Mouse (Mus musculus) testis, postnatal 10 days (tissue): ENCODE results near the gene Col4a3.
A peak's percentile ranks its signal among the peaks of the same experiment; 100 is the strongest.

ENCODE experiments used
- DNase-seq: peaks from one replicate; pipeline ENCODE4 v3.0.0; 2021; ENCODE audit warnings: low spot score

Col4a3 gene

DNA sequence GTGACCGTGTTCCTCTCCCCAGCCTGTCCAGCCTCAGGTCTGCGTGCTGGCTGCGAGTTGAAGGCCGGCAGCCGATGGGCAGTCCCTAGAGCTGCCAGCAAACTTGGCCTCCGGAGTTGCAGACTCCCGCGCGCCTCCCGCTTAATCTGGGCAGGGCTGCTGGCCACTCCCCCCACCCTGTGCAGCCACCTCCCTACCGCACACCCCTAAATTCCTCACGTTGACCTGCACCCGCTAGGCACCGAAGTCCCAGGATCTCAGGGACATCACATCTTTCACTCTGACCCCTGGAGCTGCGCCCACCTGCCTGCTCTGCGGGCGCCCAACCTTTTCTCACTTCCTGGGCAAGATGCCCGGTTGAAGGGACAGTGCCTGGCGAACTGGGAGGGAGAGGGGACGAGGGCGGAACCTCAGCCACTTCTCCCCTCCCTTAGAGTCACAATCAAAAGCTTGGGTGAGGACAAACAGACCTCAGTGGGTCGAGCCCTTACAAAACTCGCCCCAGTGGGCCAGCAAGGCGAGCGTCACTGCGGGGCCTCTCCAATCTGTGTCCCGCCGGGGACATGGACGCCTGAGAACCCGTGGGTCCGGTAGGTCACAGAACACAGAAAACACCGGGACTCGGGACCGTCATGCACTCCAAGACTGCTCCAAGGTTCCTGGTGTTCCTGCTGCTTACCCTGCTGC lies at the start of gene Col4a3, which contains the start of gene Col4a4:
Col4a3 (plus strand) TSS at position 209 of the 687 bp plus-strand sequence.
Col4a4 (minus strand) TSS at position 137 of the 687 bp plus-strand sequence.
- DNase-seq = peak; percentile 79

DNA sequence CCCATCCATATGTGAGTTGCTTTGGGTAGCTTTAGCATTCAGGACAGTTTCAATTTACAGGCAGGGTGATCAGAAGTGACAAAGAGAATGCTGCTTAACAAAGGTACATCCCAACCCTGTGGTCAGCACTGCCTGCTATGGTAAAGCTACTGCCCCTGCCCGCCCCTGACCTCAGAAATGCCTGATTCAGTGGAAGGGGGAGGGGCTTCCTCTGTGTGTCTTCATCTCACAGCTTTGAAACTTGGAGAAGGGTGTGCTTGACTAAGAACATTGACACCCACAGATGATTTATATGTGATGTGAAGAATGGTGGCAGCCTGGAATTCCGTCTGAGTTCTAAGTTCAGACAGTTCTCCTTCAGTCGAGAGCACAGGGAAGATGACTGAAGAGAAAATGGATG lies 48.9 kb upstream of the Col4a3 start:
- no peak for DNase-seq

DNA sequence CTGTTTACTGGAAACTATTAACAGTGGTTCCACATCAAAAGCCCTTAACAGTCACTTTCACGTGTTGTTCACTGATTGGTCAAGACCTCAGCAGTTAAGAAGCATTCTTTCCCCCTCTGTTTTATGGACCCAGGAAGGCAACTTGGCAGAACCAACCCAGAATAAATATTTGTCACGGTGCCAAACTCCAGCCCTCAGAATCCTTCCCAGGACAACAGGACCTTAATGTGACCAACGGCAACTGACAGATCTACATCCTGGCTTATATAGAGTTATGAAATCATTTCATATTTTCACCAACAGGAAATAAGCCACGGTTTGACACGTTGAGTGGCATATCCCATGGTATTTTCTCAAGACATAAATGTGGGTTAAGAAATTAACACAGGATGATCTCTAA lies 46.7 kb upstream of the Col4a3 start:
- DNase-seq = no peak

DNA sequence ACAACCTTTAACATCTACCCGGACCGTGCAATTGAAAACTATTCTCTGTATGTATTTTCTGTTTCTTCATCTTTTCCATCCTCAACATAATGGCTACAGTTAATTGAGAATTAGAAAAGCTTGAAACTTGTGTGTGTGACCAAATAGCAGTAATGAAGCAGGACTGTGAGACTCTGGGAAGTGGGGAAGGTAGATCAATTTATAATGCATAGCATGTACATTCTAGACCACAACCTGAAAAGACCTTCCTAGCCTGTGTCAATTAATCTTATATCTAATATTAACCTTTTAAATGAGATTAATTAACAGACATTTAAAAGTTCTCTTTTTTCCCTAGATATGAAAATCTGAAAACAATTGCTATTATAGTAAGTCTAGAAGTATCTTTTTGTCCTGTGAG lies 42.8 kb upstream of the Col4a3 start:
- DNase-seq = no peak

DNA sequence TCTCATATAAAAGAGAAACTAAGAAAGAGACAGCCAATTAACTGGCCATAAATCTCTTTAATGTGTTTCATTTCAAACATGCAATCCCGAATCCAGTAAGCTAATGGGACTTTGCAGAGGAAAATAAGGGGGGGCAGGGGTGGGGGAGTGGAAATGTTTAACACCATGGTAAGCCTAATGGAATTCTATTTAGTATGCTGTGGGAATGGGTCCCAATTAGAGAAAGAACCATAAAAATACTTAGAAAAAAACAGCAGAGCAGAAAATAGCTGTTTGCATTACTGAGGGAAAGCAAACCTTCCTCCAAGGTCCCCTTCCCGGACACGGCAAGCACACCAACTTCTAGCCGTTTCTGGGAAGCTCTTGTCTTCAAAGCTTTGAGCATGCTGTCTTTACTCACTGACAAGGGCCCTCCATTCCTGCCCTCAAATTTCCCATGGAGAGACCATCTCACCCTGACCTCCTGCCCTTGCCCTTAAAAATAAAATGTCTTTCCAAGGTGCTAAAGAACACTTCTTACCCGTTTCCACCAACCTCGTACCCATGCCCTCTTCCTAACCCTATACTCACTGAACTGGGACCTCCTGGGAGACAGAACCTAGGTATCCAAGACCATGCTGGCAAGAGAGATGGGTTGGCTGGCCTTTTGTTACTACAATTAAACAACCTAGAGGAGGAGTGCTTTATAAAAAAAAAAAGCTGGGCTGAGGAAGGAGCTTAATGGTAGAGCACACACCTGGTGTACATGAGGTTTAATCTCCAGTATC lies 42.1 kb upstream of the Col4a3 start:
- no peak for DNase-seq

DNA sequence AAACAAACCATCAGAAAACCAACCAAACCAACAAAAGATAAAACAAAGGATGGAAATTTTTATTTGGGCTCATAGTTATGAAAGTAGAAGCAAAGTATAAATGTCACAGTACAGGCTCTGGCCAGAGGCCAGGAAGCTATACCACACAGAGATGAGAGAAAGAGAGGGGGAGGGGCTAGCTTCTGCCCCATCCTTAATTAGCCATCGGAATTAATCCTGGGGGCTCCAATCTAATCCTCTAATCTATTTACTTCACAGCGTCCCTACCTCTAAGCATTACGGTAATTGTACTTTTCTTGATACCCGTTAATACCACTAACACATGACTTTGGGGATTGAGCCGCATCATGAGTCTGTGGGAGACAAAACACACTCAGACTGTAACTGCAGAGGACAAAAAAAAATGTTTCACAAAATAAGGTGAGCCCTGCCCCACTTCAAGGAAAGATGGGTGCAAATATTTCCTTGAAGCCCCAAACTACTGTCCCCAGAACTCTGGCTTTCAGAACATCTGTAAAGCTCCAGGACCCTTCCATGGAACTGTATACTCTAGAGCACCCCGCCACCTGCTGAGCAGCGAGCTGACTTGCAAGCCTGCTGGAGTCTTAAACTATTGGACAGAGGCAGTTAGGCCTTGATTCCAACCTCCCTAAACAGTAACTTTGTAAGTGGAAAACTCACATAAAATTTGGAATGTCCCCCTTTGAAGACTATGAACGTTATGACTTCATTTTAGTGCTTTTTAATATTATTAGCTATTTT lies 41.3 kb upstream of the Col4a3 start:
- DNase-seq = no peak

DNA sequence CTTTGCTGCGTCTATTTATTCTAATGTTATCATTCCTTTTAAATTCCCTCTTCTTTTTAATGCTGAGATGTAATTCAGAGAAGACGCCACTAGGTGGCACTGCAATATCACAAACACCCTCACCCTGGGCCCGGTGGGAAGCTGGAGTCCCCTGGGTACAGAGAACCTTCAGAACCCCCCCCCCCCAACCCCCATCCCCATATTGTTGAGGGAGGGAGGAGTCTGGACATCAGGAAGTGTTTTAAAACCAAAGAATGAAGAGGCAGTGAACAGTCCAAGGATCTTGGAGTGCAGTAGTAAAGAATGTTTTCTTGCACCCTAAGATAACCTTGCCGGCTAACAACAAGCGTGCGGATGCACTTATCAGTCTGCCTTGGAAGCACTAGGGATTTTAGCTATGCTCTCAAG lies 32.3 kb upstream of the Col4a3 start:
- DNase-seq = peak; percentile 64

DNA sequence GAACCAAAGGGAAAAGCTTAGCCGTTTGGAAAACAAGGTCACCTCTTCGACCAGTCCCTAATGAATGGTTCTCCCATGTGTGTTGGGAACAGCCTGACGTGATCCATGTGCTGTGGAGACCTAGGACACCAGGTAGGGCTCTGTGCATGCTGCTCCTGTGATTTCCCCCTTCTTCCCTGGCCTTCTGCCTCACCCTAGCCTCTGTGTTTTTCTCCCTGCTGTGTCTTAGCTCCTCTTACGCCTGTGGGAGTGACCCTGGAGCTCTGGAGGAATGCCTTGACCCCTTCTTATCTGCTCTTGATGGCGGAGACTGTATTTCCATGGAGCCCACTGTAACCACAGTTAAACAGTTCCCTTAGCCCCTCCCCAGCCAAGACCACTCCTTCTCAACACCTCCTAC lies 31.8 kb upstream of the Col4a3 start:
- no peak for DNase-seq

DNA sequence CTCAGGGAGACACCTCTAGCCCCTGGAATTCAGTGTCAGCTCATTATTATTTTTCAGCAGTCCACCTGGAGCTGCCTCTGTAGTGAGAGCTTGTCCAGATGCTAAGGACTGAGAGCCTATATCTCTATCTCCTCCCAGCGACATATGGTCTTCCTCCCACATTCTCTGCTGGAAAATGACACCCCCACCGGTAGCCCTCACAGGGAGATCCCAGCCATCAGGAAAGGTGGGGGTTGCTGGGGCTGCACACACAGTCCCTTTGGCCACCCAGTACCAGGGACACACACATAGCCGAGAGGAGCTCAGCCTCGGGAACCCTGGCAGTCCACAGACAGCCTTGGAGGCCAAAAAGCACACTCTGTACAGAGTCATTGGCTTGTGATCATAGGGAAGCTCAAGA lies 26.5 kb upstream of the Col4a3 start:
- no peak for DNase-seq

DNA sequence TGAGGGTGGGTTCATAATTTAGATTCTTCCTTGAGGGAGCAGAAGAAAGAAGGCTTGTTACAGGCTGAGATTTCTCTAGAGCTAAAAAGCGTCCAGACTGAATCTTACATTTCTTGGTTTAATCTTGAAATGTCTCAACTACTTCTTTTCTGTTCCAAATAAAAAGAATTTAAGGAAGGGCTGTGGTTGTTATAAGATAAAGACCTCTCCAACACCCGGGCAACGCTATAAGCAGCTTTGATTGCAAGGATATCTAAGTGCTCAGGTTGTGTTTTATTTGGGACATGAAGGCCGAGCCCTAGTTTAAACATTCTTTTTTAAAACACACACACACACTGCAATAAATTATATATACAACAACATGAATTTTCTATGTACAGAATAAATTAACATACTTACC lies 17.3 kb upstream of the Col4a3 start:
- no peak for DNase-seq

DNA sequence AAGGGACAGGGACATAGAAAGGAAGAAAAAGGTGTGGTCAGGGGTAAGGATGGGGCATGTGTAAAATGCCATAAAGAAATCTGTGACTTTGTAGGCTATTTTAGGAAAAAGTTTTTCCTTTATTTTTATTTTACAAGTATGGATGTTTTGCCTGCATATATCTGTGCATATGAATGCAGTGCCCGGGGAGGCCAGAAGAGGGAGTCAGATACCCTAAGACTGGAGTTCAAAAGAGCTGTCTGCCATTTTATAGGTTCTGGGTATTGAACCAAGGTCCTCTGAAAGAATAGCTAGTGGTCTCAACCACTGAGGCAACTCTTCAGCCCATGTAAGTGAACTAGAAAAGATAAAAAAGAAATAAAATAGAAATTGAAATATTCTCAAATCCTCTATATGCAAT lies 15.0 kb upstream of the Col4a3 start:
- peak; percentile 52 for DNase-seq

DNA sequence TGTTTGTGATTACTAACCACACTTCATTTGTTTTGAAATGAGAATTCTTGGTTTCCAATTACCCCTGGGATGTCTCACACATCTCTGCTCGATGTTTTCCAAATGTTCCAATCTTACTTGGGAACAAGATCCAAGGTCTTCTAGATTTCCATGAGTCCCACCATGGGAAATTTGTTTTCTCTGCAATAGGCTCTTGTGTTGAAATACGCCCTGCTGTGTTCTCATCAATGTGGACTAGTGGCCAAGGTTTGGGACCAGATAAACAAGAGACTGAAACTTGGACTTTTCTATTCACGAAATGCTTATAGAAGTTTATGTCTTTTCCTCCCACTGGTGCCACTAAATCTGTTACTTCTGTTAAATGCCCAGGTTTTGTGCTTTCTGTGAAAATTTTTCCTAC lies 11.0 kb upstream of the Col4a3 start:
- DNase-seq = no peak

DNA sequence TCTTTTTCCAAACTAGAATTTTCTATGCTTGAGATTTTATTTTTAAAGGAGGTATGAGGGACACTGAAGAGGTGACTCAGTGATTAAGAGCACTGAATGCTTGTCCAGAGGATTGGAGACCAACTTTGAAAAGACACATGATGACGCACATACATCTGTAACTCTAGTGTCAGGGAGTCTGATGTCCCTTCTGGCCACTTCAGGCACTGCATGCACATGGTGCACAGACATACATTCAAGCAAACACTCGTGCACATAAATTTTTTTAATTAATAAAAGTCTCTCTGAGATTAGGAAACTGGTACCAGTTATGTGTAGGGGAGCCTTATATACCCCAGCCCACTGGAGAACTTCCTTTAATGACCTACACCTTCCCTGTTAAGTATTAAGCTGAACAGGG lies 10.5 kb upstream of the Col4a3 start:
- no peak for DNase-seq

DNA sequence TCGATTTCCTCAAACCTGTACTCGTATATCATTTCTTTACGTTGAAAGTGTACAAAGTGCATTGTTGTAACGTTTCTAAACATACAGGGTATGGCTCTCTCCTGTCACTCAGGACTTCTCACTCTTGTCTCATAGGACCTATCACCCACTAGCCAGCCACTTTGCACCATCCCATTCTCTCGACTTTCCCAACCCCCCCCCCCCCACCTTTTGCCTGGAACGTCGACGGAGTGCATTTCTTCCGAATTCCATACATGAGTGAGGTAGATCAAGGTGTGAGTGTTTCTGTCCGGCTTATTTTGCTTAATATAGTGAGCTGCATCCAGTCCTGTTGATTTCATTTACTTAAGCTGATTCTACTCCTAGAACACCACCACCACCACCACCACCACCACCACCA lies 9.4 kb upstream of the Col4a3 start:
- DNase-seq = no peak

DNA sequence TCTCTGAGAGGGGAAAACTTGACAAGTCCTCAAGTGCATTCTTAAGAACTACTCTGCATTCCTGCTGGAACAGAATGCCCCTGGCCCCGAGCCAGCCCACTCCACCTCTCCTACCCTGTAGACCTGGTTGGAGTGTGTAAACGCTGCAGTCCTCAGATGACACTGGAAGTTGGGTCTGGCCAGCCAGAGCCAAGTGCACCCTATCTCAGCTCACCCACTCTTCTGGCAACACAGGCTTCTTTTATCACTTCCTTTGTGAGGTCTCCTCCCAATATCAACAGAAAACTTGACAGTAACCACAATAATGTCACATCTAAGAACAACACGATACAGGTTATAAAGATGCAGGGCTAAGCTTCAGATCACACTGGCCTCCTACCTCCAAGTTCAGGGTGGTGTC lies 8.8 kb upstream of the Col4a3 start:
- peak; percentile 94 for DNase-seq

DNA sequence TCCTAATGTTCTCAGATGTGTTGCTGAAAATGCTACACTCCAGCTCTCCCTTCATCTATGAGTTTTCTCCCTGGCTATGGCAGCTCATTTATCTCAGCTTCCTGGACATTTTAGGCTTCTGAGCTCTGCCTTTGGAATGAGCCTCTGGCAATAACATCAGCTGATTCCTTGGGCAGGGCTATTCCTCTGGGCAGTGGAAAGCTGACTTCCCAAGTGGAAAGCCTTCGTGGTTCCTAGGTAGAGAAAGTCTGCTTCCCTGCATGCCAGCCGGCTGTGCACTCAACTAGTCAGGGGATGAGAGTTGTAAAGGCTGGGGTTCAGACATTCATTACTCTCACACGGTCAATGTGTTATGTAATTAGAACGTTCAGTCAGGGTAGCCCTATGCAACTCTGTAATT lies 8.4 kb upstream of the Col4a3 start:
- no peak for DNase-seq

DNA sequence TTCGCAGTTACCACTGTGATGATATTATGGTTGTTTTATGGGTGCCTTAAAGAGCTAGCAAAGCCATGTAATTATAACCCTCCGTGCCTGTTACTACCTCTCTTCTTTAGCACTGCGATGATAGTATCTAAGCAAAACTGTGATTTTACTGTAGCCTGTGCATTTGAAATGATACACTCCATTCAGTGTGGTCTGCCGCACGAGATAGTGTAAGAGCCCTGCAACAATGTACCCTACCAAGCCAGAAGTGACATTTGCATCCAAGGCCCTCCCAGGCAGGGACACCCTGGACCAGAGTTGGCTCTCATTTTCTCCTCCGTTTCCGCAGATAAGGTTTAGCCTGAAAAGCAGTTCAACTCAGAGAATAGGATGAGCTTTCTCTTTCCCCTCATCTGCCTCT lies 740 bp upstream of the Col4a3 start:
- no peak for DNase-seq

DNA sequence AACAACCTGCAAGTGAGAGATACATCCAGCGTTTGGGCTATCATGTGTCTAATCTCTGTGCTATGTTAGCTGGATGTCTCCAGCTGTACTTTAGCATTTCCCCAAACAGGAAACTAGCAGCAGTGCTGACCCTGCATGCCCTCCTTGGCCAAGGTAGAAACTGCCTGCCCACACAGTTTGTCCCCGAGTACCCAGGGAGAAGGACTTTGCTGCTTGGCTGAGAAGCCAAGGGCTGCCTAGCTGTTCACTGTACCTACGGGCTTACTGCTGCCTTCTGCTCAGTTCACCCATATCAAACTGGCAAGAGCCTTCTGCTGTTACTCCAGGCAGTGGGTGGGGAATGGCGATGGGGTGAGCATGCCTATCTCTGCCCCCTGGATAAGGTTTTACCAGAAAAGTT lies 3.5 kb downstream of the Col4a3 start:
- peak; percentile 43 for DNase-seq

DNA sequence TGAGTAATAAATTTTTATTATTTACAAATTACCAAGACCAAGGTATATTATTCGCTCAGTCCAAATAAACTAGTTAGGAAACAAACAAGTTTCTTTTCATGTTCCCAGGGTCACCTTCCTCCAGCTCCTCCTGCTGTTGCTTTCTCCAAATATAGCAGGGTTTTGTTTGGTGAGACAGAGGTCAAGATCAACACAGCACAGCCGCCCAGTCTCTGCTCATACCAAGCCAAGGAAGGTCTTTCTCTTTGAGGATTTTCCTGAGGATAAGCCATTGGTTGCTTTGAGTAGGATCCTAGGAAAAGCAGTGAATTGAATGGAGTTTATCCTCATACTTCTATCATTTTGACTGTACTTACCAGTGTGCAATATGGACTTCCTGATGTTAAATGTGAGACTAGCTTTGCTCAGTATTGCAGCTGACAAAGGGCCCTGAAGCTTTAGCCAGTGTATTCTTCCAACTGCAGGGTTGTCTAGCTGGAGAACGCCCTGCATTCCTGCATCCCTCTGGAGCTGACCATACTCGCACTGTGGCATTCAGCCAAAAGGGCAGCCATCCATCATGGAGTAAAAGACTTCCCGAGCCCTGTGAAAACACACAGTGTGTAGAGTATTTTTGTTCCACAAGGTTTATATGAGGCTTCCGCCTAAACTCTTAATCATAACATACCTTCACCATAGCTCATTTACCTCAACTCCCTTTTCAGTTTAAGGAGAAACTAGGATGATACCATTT lies 10.3 kb downstream of the Col4a3 start:
- DNase-seq = peak; percentile 70

DNA sequence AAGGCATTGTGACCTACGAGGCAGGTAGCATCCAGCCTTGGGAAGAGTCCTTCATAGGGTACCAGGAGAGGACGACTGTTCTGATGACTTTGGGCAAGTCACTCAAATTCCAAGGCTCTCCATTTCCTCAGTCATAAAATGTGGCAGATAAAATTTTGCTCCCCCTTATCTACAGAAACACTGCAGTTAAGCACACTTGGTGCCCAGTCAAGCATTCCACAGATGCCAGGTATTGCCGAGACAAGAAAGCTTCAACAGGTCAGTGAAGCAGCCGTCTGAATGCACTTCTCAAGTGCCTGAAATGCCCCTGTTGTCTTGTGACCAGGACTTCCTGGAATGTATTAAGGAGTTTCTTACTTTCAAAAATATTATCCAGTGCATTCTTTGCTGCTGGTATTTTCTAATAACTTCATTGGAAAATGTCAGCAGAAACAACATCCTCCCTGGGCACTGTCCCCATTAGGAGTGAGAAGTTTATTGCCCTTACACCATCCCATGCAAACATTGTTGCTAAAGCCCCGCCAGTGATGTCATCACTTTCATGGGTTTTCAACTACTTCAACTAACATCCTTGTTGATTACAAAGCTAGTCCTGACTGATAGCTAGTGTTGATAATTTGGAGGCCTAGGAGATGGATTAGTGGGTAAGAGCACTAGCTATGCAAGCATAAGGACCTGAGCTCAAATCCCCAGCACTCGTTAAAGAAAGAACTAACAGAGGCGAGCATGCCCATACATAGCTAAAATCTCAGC lies 16.7 kb downstream of the Col4a3 start:
- DNase-seq = no peak

DNA sequence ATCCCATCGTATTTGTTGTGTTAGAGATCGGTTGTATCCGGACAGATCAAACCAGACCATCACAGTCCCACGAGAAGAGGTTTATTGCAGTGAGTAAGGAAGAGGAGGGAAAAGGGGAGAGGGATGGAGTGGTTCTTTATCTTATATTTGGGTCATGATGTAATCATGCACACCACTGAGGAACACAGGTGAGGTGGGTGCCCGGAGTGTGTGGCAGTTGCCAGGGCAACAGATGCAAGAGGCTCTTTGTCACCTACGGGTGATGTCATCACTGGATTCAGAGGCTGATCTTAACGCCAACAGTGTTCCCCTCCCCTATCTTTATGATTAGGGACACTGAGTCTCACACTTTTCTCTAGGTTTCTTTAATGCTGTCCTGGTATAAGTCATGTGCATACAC lies 18.6 kb downstream of the Col4a3 start:
- DNase-seq = no peak

DNA sequence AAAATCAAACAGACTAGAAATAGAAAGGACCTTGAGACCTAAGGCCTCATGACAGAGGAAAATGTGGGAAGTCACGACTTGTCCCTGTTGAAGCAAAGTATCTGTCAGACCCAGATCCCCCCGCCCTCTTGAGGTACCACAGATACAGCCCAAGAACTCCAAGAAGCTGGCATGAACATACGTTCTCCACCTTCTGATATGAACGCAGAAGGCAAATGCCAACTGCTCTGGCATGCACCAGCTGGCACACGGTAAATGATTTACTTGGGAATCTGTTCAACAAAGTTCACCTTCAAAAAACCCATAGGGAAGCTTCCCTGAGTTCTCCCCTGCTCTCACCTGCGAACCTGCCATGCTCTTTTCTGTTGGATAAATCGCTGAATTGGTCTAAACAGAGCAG lies 19.1 kb downstream of the Col4a3 start:
- no peak for DNase-seq
